Mouse (Mus musculus): Measurements from ENCODE around the gene Tuft1. TPM values are rescaled to one million over a fixed set of nuclear protein-coding genes. Genes with fewer than 3 reads are reported as not detected.
A peak's percentile ranks its signal among the peaks of the same experiment; 100 is the strongest.

Tuft1 gene
- polyA plus RNA-seq, 1 experiment: 0.79 TPM

DNA sequence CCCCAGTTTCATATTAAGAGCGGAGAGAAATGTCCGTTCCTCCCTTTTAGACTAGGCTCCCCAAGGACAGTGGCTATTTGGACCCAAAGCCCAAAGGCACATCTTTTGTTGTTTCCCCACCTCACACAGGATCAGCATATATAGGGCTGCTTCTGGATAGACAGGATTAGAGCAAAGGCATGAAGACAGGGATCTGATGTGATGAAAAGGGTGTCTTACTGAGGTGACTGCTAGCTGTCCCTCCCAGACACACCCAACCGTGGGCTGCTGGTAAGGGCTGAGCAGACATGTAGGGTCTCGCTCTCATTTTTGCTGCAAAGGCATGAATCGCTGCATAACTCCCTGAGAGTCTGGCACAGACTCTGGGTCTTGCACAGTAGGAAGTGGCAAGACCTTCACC lies 30.0 kb downstream of the Tuft1 start:
- H3K4me3 ChIP-seq (ENCODE audit: insufficient read depth, low read depth, low read length): no peak overlapping the region
- H3K4me1 ChIP-seq (ENCODE audit: control insufficient read depth, insufficient read depth, insufficient read length, low read length): no peaks in the 10 kb centered on the region
- no peak overlapping the region for H3K27ac ChIP-seq (replicated peaks; ENCODE audit: low read depth, low read length)

GRCm38 (mm10) chr3:94624281-94624680 lies 34.4 kb downstream of the Tuft1 start:
- H3K4me1 ChIP-seq (ENCODE audit: control insufficient read depth, insufficient read depth, insufficient read length, low read length): no peaks in the 10 kb centered on the region
- H3K4me3 ChIP-seq (ENCODE audit: insufficient read depth, low read depth, low read length): no peak overlapping the region
- H3K27ac ChIP-seq (replicated peaks; ENCODE audit: low read depth, low read length): no peak overlapping the region

DNA sequence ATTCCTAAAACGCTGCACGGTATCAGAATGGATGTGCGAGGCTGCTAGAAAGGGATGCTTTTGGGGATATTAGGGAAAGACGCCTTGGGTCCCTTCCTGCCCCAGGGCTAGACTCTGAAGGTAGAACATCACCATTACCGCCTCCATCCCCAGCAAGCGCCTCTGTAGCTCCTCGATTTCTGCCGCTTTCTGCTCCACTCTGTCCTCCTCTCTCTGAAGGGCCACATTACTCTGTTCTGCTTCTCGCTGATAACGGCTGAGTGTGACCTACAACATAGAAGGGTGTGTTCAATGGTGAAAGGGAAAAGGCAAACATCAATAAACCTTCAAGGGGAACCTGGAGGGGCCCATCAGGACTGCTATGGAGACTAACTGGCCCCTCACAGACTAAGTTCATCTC lies 36.1 kb downstream of the Tuft1 start:
- Histone ChIP-seq H3K4me3 (ENCODE audit: insufficient read depth, low read depth, low read length) (no peak overlapping the region), H3K27ac (replicated peaks; ENCODE audit: low read depth, low read length) (no peak overlapping the region), H3K4me1 (ENCODE audit: control insufficient read depth, insufficient read depth, insufficient read length, low read length) (no peaks in the 10 kb centered on the region)

GRCm38 (mm10) chr3:94621740-94622507 lies 36.7 kb downstream of the Tuft1 start:
- peak overlapping the region; percentile 28; the same call in 1 of the 2 replicates for H3K27ac ChIP-seq (replicated peaks; ENCODE audit: low read depth, low read length)

DNA sequence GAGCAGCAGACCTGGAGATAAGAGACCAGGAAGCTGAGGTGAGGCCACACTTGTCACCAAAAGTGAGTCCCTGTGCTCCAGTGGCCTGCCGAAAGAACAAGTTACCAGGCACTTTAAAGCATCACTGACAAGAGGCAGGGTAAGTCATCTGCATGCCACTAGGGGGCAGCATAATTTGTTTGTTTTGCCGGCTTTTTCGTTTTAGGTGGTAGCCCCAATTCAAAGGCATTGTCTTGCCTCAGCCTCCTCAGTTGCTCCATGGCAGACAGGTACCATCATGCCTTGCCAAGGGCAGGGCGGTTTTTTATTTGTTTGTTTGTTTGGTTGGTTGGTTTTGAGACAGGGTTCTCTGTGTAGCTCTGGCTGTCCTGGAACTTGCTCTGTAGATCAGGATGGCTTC lies 42.0 kb downstream of the Tuft1 start:
- Histone ChIP-seq H3K4me1 (ENCODE audit: control insufficient read depth, insufficient read depth, insufficient read length, low read length) (no peaks in the 10 kb centered on the region), H3K27ac (replicated peaks; ENCODE audit: low read depth, low read length) (no peak overlapping the region), H3K4me3 (ENCODE audit: insufficient read depth, low read depth, low read length) (no peak overlapping the region)

More at GRCm38 (mm10) chr3:94621740-94622507, 36.7 kb downstream of the Tuft1 start:
- Histone ChIP-seq H3K4me1 (ENCODE audit: control insufficient read depth, insufficient read depth, insufficient read length, low read length) (no peaks in the 10 kb centered on the region), H3K4me3 (ENCODE audit: insufficient read depth, low read depth, low read length) (no peak overlapping the region)

DNA sequence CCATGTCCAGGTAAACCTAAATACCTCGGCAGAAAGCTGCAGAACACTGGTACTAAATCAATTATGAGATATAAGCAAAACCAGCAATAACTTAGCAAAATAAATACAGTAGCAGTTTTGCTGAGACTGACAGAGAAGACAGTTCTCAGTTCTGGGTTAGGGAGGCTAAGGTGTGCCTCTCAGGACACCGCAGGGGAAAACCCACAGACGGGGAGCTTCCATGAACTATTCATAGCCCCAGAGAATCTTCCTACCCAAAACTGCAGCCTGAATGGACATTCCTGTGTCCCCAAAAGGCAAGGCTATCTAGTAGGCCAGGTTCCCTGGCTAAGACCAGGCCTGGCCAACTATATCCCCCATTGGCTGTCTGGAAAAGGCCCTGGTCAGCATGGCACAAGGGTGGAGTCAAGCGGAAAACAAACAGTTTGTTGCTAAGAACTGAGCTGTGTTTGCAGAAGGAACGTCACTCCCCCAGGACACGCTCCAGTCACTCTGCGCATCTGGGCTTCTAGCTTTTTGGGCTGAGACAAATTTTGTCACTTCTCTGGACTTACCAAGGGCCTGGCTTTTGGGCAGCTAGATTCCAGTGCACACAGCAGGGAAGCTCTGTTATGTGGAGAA lies 45.3 kb downstream of the Tuft1 start:
- Histone ChIP-seq H3K4me3 (ENCODE audit: insufficient read depth, low read depth, low read length) (no peak overlapping the region), H3K4me1 (ENCODE audit: control insufficient read depth, insufficient read depth, insufficient read length, low read length) (no peaks in the 10 kb centered on the region), H3K27ac (replicated peaks; ENCODE audit: low read depth, low read length) (peak overlapping the region; percentile 65)

DNA sequence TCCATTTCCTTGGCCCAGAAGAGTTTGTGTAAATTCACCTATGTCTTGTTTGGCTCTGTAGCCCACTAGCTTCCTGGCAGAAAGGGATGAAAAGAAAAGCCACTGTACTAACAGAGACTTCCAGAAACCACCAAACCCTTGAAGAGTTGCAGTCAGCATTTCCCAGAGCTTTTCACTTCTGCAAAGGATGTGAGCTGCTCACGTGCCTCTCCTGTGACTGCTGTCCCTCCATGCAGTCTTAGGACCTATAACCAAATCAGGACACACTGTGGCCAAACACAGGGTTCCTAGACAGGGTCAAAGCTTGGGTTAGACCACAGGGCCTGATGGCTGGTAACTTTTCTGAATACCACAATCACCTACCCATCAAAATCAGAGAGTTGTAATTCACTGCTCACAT lies 46.4 kb downstream of the Tuft1 start:
- H3K27ac ChIP-seq (replicated peaks; ENCODE audit: low read depth, low read length): peak overlapping the region; percentile 66
- H3K4me3 ChIP-seq (ENCODE audit: insufficient read depth, low read depth, low read length): no peak overlapping the region
- H3K4me1 ChIP-seq (ENCODE audit: control insufficient read depth, insufficient read depth, insufficient read length, low read length): no peaks in the 10 kb centered on the region

DNA sequence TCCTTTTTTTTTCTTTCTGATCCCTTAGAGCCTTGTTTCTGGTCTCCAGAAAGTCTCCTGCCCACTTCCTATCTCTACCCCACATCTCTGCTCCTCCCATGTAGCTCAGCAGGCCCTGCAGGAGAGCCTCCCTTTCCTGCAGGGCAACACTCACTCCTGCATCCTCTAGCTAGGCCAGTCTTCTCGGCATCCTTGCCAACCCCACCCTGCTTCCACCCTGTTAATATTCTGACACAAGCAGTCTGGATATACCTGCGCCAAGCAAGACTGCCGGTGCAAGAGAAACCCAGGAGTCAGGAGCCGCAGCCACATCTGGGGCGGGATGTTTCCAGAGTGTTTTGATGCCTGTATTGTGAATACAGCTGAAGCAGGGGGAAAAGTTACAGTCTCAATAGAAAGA lies 46.8 kb downstream of the Tuft1 start:
- no peaks in the 10 kb centered on the region for H3K4me1 ChIP-seq (ENCODE audit: control insufficient read depth, insufficient read depth, insufficient read length, low read length)
- H3K27ac ChIP-seq (replicated peaks; ENCODE audit: low read depth, low read length): peak overlapping the region; percentile 66
- H3K4me3 ChIP-seq (ENCODE audit: insufficient read depth, low read depth, low read length): no peak overlapping the region

DNA sequence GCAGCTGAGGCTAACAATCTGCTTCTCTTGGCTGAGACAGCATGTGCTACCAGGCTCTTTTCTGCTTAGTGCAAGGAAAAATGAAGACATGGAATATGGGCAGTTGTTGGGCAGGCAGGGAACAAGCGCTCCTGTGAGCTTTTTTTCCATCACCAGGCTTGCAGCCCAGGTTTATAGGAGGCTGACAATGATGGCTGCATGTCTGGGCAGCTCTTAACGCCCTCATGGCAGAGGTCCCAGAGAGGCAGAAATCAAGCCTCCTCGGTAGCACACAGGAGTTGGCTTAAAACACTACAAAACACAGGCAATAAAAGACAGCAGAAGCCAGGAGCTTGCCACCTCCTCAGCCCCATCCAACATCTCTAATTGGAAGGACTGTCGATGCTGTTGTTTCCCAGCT lies 47.3 kb downstream of the Tuft1 start:
- H3K4me3 ChIP-seq (ENCODE audit: insufficient read depth, low read depth, low read length): no peak overlapping the region
- no peaks in the 10 kb centered on the region for H3K4me1 ChIP-seq (ENCODE audit: control insufficient read depth, insufficient read depth, insufficient read length, low read length)
- H3K27ac ChIP-seq (replicated peaks; ENCODE audit: low read depth, low read length): peak overlapping the region; percentile 66

- H3K27ac ChIP-seq (replicated peaks; ENCODE audit: low read depth, low read length): peak overlapping the region; percentile 50
- H3K4me1 ChIP-seq (ENCODE audit: control insufficient read depth, insufficient read depth, insufficient read length, low read length): no peaks in the 10 kb centered on the region
- no peak overlapping the region for H3K4me3 ChIP-seq (ENCODE audit: insufficient read depth, low read depth, low read length)
Observed at GRCm38 (mm10) chr3:94610581-94610980, 48.1 kb downstream of the Tuft1 start.

GRCm38 (mm10) chr3:94609621-94610020 lies 49.1 kb downstream of the Tuft1 start:
- H3K27ac ChIP-seq (replicated peaks; ENCODE audit: low read depth, low read length): no peak overlapping the region

GRCm38 (mm10) chr3:94601959-94602358 lies 56.7 kb downstream of the Tuft1 start:
- Histone ChIP-seq H3K4me3 (ENCODE audit: insufficient read depth, low read depth, low read length) (no peak overlapping the region), H3K27ac (replicated peaks; ENCODE audit: low read depth, low read length) (no peak overlapping the region), H3K4me1 (ENCODE audit: control insufficient read depth, insufficient read depth, insufficient read length, low read length) (no peaks in the 10 kb centered on the region)

More at GRCm38 (mm10) chr3:94609621-94610020, 49.1 kb downstream of the Tuft1 start:
- H3K4me3 ChIP-seq (ENCODE audit: insufficient read depth, low read depth, low read length): no peak overlapping the region
- H3K4me1 ChIP-seq (ENCODE audit: control insufficient read depth, insufficient read depth, insufficient read length, low read length): no peaks in the 10 kb centered on the region

DNA sequence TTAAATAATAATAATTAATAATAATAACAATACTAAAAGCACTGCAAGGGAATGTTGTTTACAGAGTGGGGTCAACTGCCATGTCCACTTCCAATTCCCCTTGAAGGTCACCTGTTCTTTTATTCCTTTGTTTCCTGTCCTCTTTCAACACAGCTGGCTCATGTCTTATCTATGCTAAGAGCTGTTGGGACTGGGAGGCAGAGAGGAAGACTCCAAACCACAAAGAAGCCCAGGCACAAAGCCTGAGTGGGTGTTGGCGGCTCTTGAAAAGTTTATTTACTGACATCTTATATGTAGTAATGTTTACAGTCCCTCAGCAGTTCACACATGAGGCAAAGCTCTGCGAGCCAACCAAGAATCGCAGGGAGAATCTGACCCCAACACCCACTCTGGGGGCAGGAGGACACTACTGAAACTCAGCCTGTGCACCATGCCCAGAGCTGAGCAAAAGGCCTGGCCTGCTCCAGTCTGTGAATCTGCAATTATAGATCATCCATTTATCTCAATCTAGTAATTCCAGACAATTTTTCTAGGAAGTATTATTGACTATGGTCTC lies 61.4 kb downstream of the Tuft1 start:
- Histone ChIP-seq H3K27ac (replicated peaks; ENCODE audit: low read depth, low read length) (no peak overlapping the region), H3K4me3 (ENCODE audit: insufficient read depth, low read depth, low read length) (no peak overlapping the region), H3K4me1 (ENCODE audit: control insufficient read depth, insufficient read depth, insufficient read length, low read length) (no peaks in the 10 kb centered on the region)

- Histone ChIP-seq H3K27ac (replicated peaks; ENCODE audit: low read depth, low read length) (no peak overlapping the region), H3K4me3 (ENCODE audit: insufficient read depth, low read depth, low read length) (no peak overlapping the region), H3K4me1 (ENCODE audit: control insufficient read depth, insufficient read depth, insufficient read length, low read length) (no peaks in the 10 kb centered on the region)
Observed at GRCm38 (mm10) chr3:94595871-94596287, 62.8 kb downstream of the Tuft1 start.

DNA sequence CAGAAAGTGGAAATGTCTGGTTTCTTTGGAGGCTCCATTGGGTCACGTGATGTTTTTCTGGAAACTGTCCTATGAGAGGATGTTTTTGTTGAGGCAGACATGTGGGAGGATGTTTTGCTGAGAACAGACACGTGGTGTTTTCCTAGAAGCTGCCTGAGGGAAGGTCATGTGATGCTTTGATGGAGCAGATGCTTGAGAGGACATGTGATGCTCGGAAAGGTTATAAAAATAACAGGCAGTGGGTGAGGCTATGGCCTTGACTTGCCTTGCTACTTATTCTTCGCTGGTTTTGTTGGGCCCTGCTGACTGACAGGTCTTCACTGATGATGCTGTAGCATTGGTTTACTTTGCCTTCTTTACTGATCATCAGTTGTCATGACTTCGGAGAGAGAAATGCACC lies 67.6 kb downstream of the Tuft1 start:
- Histone ChIP-seq H3K4me3 (ENCODE audit: insufficient read depth, low read depth, low read length) (no peak overlapping the region), H3K27ac (replicated peaks; ENCODE audit: low read depth, low read length) (no peak overlapping the region), H3K4me1 (ENCODE audit: control insufficient read depth, insufficient read depth, insufficient read length, low read length) (peaks cover 6% of the 10 kb centered on the region; the same call in 1 of the 2 replicates)

- Histone ChIP-seq H3K4me1 (ENCODE audit: control insufficient read depth, insufficient read depth, insufficient read length, low read length) (peaks cover 6% of the 10 kb centered on the region; the same call in 1 of the 2 replicates), H3K27ac (replicated peaks; ENCODE audit: low read depth, low read length) (no peak overlapping the region), H3K4me3 (ENCODE audit: insufficient read depth, low read depth, low read length) (no peak overlapping the region)
Observed at GRCm38 (mm10) chr3:94587962-94588361, 70.7 kb downstream of the Tuft1 start.
